Mouse (Mus musculus): ENCODE data around the gene Bmper.

GRCm38 (mm10) chr9:23222841-23223548, at the start of gene Bmper:
- no peak for TF ChIP-seq CTCF (IDR thresholded peaks at IDR 0.05; ENCODE audit: low read depth)
- no peak for TF ChIP-seq EP300 (IDR thresholded peaks at IDR 0.05; ENCODE audit: low read depth)
